Mouse (Mus musculus) stomach, embryonic 14.5 days (tissue): ENCODE results near the gene Oard1. TPM values are rescaled to one million over a fixed set of nuclear protein-coding genes. Genes with fewer than 3 reads are reported as not detected.

Experiments used
- ATAC-seq: fragments of 200-750 bp; cut with Nextera tagmentation; 2 replicates; pipeline ENCODE4 v1.8.0; 2017; ENCODE audit warnings: low read depth, moderate TSS enrichment; ENCODE audit not compliant: insufficient number of reproducible peaks, insufficient read depth, low FRiP score
- H3K27ac ChIP-seq: fragments of 300-500 bp; sonication (generic); 2 replicates; pipeline ENCODE4 v1.5.1; 2014; ENCODE audit warnings: mild to moderate bottlenecking, low read length, moderate library complexity, mixed read lengths
- H3K27me3 ChIP-seq: fragments of 300-500 bp; sonication (generic); 2 replicates; pipeline ENCODE4 v1.6.1; 2014; ENCODE audit warnings: low read length, control low read depth, mixed read lengths; ENCODE audit not compliant: control insufficient read depth, insufficient read depth
- H3K36me3 ChIP-seq: fragments of 300-500 bp; sonication (generic); 2 replicates; pipeline ENCODE4 v1.6.1; 2014; ENCODE audit warnings: mild to moderate bottlenecking, control low read depth, low read length, moderate library complexity, mixed read lengths; ENCODE audit not compliant: control insufficient read depth, insufficient read depth
- H3K4me1 ChIP-seq: fragments of 300-500 bp; sonication (generic); 2 replicates; pipeline ENCODE4 v1.6.1; 2014; ENCODE audit warnings: low read length, control low read depth, mixed read lengths; ENCODE audit not compliant: control insufficient read depth, insufficient read depth
- H3K4me2 ChIP-seq: fragments of 300-500 bp; sonication (generic); replicated peaks from 2 replicates; pipeline ENCODE4 v1.6.1; 2014; ENCODE audit warnings: low read depth, low read length, control low read depth
- H3K4me3 ChIP-seq: fragments of 300-500 bp; sonication (generic); 2 replicates; pipeline ENCODE4 v1.5.1; 2014; ENCODE audit warnings: low read depth, low read length, control low read depth
- H3K9ac ChIP-seq: fragments of 300-500 bp; sonication (generic); replicated peaks from 2 replicates; pipeline ENCODE4 v1.6.1; 2014; ENCODE audit warnings: low read depth, mild to moderate bottlenecking, control low read depth, low read length, moderate library complexity, mixed read lengths
- H3K9me3 ChIP-seq: fragments of 300-500 bp; sonication (generic); 2 replicates; pipeline ENCODE4 v1.6.1; 2016; ENCODE audit warnings: low read depth, low read length, control low read depth; ENCODE audit not compliant: control insufficient read depth
- WGBS: fragments of 180-500 bp; shearing (Covaris S2); extraction: QIAGEN DNeasy Blood & Tissue Kit; methylation state at CpG from one replicate; pipeline ENCODE4 v1.1.7; 2014; 5-methylcytosine and 5-hydroxymethylcytosine counted together
- polyA plus RNA-seq: library from polyadenylated mRNA; unstranded; fragments of >200 nt; fragmentation: Nextera tagmentation; extraction: Ambion mirVana; gene quantifications from 2 replicates; pipeline ENCODE4 v1.2.1, GENCODE M21; 2014

The Oard1 gene
- polyA plus RNA-seq, 1 experiment from 2014 or later = 62.8 TPM

DNA sequence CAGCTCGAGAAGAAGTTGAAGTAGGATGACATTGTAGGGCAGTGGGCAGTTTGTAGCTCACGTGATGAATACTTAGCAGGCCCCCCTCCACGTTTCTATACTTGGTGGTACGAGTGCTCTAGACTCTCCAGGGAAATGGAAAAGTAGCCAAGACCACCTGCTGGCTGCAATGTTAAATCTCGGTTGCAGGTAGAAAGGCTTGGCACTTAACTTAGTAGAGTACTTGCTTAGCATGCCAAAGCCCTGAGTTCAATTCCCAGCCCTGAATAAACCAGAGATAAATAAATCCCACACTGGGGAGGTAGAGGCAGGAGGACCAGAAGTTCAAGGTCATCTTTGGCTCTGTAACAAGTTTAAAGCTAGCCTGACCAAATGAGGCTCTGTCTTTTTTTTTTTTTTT is 24.7 kb downstream of the Oard1 start:
- Histone ChIP-seq H3K4me2 (no peak overlapping the region), H3K9ac (no peak overlapping the region), H3K36me3 (no peaks in the 10 kb centered on the region), H3K27me3 (no peaks in the 10 kb centered on the region), H3K9me3 (no peaks in the 10 kb centered on the region), H3K27ac (no peak overlapping the region), H3K4me1 (peaks cover 29% of the 10 kb centered on the region), H3K4me3 (no peak overlapping the region)
- ATAC-seq = no peak
- WGBS = 82% methylated on average over 5 of the region's 5 CpGs

- peaks cover 16% of the 10 kb centered on the region; the same call in 1 of the 2 replicates for H3K4me1 ChIP-seq
- ATAC-seq = no peak
- H3K27me3 ChIP-seq = no peaks in the 10 kb centered on the region
- peak overlapping the region; percentile 15; the same call in 1 of the 2 replicates for H3K27ac ChIP-seq
- no peaks in the 10 kb centered on the region for H3K9me3 ChIP-seq
- H3K36me3 ChIP-seq = no peaks in the 10 kb centered on the region
- H3K9ac ChIP-seq = no peak overlapping the region
- WGBS = 62% methylated on average over 1 of the region's 1 CpGs
- no peak overlapping the region for H3K4me2 ChIP-seq
- H3K4me3 ChIP-seq = no peak overlapping the region
Measured at GRCm38 (mm10) chr17:48436487-48436886, 26.7 kb downstream of the Oard1 start.

DNA sequence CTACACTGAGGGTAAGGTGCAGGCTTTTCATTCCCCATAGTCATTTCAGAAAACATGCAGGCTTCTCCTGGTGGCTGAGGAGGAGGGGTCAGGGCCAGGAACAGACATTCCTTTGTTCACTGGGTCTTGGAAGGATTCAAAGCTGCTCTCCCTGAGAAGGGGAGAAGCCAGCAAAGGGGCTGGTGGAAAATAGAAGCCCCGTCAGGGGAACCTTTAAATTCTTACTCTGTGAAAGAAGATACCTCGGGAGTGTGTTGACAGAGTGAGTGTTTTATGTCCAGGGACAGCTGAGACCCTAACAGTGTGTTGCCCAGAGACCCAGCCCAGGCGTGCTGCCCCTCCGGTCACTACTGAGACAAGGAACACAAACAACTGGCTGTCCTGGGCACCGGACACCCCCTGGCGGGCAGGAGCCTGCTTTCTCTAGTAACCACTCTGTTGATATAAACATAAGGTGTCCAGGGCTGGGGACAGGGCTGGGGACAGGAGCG is 27.7 kb downstream of the Oard1 start:
- H3K4me1 ChIP-seq = peaks cover 12% of the 10 kb centered on the region; the same call in 1 of the 2 replicates
- H3K4me2 ChIP-seq = no peak overlapping the region
- H3K9ac ChIP-seq = no peak overlapping the region; the same call in 1 of the 2 replicates
- no peak; the same call in 1 of the 2 replicates for ATAC-seq
- H3K27ac ChIP-seq = no peak overlapping the region; the same call in 1 of the 2 replicates
- H3K27me3 ChIP-seq = no peaks in the 10 kb centered on the region
- H3K4me3 ChIP-seq = no peak overlapping the region
- WGBS = 31% methylated on average over 7 of the region's 7 CpGs
- H3K9me3 ChIP-seq = no peaks in the 10 kb centered on the region
- no peaks in the 10 kb centered on the region for H3K36me3 ChIP-seq

- 67% methylated on average over 7 of the region's 7 CpGs for WGBS
- H3K4me2 ChIP-seq = no peak overlapping the region
- no peaks in the 10 kb centered on the region for H3K27me3 ChIP-seq
- no peaks in the 10 kb centered on the region for H3K36me3 ChIP-seq
- no peak overlapping the region for H3K4me3 ChIP-seq
- no peaks in the 10 kb centered on the region for H3K4me1 ChIP-seq
- H3K9me3 ChIP-seq = no peaks in the 10 kb centered on the region
- no peak overlapping the region for H3K9ac ChIP-seq
- no peak overlapping the region for H3K27ac ChIP-seq
- ATAC-seq = no peak
Measured at GRCm38 (mm10) chr17:48442745-48443457, 33.1 kb downstream of the Oard1 start.

DNA sequence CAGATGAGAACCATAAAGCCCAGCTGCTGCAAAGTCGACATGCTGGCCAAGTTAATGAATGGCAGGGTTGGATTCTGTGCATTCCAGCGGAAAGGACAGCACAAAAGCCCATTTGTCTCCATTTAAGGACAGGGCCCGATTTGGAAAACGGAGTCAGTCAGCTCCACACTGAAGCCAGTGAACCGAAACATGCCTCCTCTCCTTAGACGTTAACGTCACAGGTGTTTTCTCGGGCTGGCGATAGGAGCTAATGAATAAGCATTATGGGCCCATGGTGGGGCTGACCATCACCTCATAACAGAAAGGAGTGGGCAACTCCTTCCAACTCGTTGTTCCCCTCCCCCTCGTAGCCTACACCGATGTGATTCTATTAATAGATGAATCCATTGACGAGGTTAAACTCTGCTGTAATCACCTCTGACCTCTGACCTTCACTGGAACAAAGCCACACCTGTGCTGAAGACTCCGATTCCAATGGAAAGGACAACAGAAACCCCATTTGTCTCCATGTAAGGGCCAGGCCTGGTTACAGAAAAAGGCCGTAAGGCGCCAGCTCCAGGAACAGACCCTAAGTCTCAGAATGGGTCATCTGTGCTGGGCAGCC is 33.8 kb downstream of the Oard1 start:
- no peaks in the 10 kb centered on the region for H3K27me3 ChIP-seq
- H3K9me3 ChIP-seq = no peaks in the 10 kb centered on the region
- H3K4me2 ChIP-seq = no peak overlapping the region
- no peaks in the 10 kb centered on the region for H3K4me1 ChIP-seq
- no peaks in the 10 kb centered on the region for H3K36me3 ChIP-seq
- no peak overlapping the region for H3K9ac ChIP-seq
- H3K4me3 ChIP-seq = no peak overlapping the region
- no peak overlapping the region for H3K27ac ChIP-seq
- ATAC-seq = no peak
- 74% methylated on average over 16 of the region's 16 CpGs for WGBS

GRCm38 (mm10) chr17:48447675-48448074 is 37.9 kb downstream of the Oard1 start:
- no peak for ATAC-seq
- Histone ChIP-seq H3K4me1 (no peaks in the 10 kb centered on the region), H3K9me3 (no peaks in the 10 kb centered on the region), H3K9ac (no peak overlapping the region), H3K4me2 (no peak overlapping the region), H3K27me3 (no peaks in the 10 kb centered on the region), H3K36me3 (no peaks in the 10 kb centered on the region), H3K4me3 (no peak overlapping the region), H3K27ac (no peak overlapping the region)
- WGBS = 73% methylated on average over 8 of the region's 8 CpGs

GRCm38 (mm10) chr17:48450666-48451352 is 41.0 kb downstream of the Oard1 start:
- H3K36me3 ChIP-seq = no peaks in the 10 kb centered on the region
- H3K9ac ChIP-seq = no peak overlapping the region
- H3K4me3 ChIP-seq = no peak overlapping the region
- no peaks in the 10 kb centered on the region for H3K9me3 ChIP-seq
- no peaks in the 10 kb centered on the region for H3K4me1 ChIP-seq
- WGBS = 79% methylated on average over 13 of the region's 13 CpGs
- H3K27me3 ChIP-seq = no peaks in the 10 kb centered on the region
- no peak overlapping the region for H3K27ac ChIP-seq
- H3K4me2 ChIP-seq = no peak overlapping the region
- ATAC-seq = peak; percentile 73; the same call in 1 of the 2 replicates

GRCm38 (mm10) chr17:48451353-48451675 is 41.5 kb downstream of the Oard1 start, which contains the start of gene Tspo2:
Gene Tspo2, minus strand, starts transcription at chr17:48451522.
- Histone ChIP-seq H3K9ac (no peak within 1 kb of the TSS), H3K27ac (no peak within 1 kb of the TSS), H3K9me3 (no peaks in the 10 kb centered on the region), H3K36me3 (no peaks in the 10 kb centered on the region), H3K27me3 (no peaks in the 10 kb centered on the region), H3K4me1 (no peaks in the 10 kb centered on the region), H3K4me3 (no peak within 1 kb of the TSS), H3K4me2 (no peak within 1 kb of the TSS)
- ATAC-seq = peak; percentile 34; the same call in 1 of the 2 replicates
- 45% methylated on average over 7 of the region's 7 CpGs for WGBS
